Mouse (Mus musculus) adrenal gland, postnatal 25 days (tissue): ENCODE measurements at regions not wholly inside any gene's neighbourhood (a gene's known extent, or its start where the extent isn't known, plus 50 kb on each side); places are given as distances from the start of the nearest gene placed in this dataset.
A peak's percentile ranks its signal among the peaks of the same experiment; 100 is the strongest.

Experiments
- DNase-seq: peaks from one replicate; pipeline ENCODE4 v3.0.0; 2021; ENCODE audit warnings: mixed read lengths

DNA sequence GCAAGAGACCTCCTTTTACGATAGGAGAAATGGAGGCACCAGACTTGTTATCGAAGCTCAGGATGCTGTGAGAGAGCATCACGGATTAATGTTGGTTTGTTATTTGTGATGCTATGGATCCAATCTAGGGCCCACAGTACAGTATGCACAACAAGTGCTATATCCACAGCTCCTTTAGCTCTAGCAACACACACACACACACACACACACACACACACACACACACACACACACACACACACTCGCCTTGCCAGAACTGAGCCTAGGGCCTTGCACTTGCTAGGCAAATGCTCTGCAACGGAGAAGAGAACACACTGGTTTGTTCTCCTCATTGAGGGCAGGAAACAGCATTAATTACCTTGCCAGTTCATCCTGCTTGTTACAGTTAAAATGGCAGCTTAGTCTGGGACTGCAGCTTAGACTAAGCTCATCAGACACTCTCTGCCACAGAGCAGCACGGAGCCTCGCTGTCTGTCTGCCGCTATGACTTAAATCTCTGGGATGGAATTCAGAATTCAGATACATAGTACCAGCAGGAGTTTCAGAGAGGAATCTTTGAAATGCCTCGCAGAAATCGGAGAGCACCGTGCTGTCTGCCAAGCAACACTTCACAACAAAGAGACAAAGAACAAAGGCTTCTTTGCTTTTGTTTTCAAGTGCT is 285.0 kb downstream of the Rngtt start:
- DNase-seq = no peak

DNA sequence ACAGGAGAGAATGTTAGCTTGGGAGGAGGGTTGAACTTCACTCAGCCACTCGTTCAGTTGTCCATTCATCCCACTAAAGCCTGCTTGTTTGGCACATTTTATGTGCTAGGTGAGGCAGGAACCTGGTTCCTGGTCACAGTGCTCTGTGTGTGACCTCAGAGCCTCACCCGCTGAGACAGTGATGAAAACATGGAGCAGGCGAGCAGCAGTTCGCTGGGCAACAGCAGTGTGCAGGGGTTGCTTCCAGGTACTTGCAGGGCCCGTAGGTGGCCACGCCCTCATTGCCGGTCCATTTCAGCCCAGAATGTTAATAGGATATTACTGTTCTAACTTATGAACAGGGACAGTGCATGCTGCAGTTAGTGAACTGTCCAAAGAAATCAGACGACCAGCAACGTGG is 285.7 kb downstream of the Rngtt start:
- no peak for DNase-seq

DNA sequence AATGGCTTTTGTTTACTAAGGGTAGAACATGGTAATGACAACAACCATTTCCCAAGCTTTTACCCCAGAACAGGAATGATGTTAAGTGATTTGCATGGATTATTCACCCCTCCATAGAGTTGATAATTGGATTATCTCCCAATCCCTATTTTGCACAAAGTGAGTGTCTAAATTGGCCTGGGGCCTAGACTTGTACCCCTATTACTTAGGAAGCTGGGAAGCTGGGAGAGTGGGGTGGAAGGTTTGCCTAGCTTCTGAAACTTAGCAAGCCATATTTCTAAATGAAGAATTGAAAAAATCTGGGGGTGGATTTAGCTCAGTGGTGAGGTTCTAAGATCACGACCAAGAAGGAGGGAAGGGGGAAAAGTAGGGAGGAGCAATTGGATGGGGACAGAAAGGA is 289.9 kb downstream of the Rngtt start:
- no peak for DNase-seq

- no peak for DNase-seq
These were observed 290.7 kb downstream of the Rngtt start for GRCm38 (mm10) chr4:33600805-33601204.

GRCm38 (mm10) chr4:33604636-33605035 is 294.5 kb downstream of the Rngtt start:
- DNase-seq = no peak

GRCm38 (mm10) chr4:33639821-33640575 is 284.4 kb upstream of the Cnr1 start:
- no peak for DNase-seq

DNA sequence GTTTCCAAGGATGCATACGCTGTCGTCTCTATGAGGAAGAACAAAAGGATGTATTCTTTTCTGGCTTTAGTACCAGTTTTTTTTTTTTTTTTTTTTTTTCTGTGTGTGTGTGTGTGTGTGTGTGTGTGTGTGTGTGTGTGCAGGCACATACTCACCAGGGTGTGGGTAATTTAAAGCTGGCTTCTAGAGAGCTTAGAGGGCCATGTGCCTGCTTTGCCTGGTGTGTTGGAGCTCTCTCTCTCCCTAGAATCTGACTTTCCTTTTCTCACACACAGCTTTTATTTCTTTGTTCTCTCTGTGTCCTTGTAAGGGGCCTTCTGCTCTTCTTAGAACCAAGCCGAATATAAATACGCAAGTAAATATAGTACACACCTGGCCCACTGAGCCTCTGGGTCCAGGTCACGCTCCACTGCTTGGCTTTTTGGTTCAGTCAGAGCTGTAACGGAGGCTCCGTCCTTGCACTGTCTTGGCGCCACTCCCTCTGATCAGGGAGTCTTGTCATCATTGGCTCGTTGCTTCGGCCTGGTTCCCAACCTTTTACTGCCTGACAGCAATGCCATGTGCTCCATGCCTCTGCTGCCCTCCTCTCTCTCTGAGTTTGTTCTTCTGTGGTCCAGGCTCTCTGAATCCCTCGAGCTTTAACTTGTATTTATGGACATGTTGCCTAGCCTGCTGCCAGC is 283.7 kb upstream of the Cnr1 start:
- peak; percentile 44 for DNase-seq

DNA sequence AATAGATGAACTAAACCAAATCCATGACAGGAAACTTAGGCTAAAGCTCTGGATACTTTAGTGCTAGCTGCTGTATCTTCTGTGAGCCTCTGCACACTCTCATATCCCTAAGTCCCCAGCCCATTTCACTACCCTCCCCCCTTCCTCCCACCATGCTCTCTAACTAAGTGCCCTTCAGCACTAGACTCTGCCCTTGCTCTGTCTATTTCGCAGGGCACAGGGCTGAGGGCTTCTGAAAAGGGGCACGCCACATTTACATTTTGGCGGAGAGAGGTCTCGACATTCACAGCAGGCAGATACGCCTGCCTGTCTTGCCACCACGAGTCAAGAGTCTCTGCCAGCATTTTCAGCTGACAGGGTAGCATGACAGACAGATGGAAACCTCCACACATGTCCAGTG is 282.5 kb upstream of the Cnr1 start:
- DNase-seq = no peak

GRCm38 (mm10) chr4:33642526-33642925 is 281.9 kb upstream of the Cnr1 start:
- DNase-seq = no peak

DNA sequence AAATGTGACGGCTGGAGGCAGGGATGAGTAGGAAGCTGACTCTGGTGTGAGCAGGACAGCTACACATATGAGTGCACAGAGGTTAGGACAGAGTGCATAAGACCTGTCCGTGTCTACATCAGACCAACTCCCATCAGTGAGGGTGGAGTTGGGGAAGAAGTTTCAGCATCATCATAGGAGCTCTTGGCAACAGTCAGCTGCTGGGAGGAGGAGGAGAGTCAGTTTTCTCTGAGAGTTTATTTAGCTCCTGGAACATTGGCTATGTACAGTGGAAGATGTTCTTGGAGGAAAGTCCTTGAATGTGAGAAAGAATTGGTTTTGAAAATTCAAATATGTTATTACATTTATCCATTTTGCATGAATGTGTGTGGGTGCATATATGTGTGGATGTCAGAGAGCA is 279.2 kb upstream of the Cnr1 start:
- no peak for DNase-seq

- no peak for DNase-seq
These were observed 273.1 kb upstream of the Cnr1 start for GRCm38 (mm10) chr4:33651292-33651691.

DNA sequence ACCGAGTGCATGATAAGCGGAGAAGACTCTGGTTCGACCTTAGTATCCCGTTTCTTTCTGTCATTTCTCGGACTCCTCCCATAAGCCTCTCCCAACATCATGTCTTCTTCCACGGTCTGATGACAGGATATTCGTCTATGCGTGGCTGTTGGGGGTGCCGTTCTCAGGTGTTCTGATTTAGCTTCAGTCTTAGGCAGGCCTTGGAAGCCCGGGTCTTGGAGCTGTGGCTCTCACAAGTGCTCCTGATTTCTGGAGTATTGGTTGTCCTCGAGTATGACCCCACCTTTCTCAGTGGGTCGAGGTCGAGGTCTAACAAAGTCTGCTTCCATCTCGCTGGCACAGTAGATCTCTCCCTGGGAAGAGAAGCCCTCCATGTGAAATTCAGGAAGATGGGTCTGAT is 264.6 kb upstream of the Cnr1 start:
- DNase-seq = no peak

- no peak for DNase-seq
These were observed 263.8 kb upstream of the Cnr1 start for GRCm38 (mm10) chr4:33660553-33660952.

DNA sequence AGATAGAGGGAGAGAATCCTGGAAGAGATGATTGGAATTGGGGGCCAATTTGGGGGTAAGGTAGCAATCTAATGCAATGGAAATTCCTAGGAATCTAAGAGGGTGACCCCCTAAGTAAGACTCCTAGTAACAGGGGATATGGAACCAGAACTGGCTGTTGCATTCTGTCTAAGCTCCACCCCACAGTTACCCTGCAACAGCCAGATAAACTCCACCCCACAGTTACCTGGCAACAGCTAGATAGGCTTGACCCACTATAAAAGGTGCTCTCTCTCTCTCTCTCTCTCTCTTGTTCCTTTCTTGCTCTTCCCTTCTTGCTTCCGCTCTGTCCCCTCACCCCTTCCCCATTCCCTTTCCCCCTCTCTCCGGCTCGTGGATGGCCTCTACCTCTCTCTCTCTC is 262.5 kb upstream of the Cnr1 start:
- no peak for DNase-seq

DNA sequence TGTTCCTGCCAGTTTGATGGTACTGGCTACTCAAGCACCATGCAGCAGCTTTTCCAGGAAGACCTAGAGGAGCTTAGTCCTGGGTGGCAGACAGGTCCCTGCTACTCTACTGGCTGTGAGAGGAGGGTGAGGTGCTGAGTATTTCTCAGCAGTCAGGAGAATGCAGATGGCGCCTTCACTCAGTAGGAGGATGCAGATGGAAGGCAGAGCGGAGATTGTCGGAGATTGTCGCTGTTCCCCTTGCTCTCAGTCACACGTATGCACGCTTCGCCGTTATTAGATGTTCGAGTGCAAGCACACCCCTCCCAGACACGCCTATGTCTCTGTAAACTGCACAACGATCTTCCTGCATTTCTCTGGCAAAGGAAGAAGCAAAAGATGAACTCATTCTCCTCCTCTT is 261.4 kb upstream of the Cnr1 start:
- no peak for DNase-seq

DNA sequence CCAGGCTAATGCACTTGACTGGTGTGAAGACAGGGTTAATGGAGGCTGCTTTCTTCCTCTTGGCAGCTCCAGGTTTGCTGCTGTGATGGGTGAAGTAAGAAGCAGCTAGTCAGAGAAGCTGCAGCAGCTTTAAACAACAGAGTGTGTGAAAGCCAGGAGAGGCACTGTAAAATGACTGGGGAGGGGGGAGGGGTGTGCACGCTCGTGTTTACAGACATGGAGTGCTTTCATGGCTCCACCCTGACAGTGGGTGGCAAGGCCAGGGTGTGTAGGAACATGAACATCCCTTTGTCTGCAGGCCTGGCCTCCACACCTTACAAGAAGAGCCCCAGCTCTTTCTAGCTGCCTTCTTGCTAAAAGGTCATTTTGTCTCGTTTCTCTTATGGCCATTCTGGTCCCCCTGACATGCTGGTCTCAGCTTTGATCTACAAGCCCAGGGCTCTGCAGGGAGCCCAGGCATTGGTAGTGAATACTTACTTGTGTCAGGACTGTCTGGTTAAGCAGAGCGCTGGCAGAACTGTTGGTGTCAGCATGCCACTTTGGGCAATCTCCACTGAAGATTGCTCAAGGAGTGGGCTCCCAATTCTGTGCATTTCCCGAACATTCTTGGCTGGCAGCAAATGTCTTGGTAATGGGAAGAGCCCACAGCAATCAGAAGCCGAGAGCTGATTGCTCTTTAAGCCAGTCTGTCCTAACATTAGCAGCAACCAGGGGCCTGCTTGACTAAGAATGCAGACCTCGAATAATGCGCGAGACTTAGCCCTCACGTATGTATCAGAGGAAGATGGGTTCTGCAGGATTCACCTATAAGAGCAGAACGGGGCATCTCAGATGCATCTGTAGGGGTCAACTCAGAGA is 260.5 kb upstream of the Cnr1 start:
- no peak for DNase-seq

GRCm38 (mm10) chr4:33664474-33664822 is 259.9 kb upstream of the Cnr1 start:
- DNase-seq = no peak

GRCm38 (mm10) chr4:33665250-33665873 is 259.0 kb upstream of the Cnr1 start:
- no peak for DNase-seq

DNA sequence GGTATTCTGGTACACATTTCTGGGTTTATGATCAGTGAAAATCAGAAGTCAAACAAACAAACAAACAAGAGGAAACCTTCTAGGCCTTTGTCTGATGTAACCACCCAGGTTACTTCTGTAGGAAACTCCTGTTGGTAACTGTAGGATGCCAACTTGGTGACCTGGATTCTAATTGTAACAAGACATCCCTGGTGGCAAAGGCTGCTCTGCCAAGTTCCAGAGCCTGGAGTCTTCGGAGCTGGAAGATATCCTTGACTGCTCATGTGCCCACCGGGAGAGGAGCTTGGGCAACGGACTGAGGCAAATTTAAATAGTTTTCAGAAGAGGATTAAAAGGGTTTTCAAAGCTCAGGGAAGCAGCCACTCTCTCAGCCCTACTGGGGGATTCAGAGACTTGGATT is 256.0 kb upstream of the Cnr1 start:
- no peak for DNase-seq

GRCm38 (mm10) chr4:33675044-33675443 is 249.3 kb upstream of the Cnr1 start:
- no peak for DNase-seq

DNA sequence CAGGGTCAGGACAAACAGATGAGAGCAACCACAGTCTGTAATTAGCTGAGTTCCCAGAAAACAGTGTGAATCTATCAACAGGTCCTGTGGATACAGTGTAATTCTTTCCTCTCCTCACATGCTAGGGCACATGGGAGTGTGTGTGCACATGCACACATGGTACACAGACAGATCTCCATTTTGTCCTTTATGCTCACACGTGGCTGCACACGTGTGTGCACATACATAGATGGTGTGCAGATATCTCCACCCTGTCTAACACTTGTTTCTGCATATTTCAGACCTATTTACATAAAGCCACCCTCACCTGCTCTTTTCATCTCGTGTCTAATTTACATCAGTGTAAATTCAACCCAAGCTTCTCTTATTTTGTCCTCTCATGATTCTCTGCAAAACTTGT is 245.0 kb upstream of the Cnr1 start:
- no peak for DNase-seq

DNA sequence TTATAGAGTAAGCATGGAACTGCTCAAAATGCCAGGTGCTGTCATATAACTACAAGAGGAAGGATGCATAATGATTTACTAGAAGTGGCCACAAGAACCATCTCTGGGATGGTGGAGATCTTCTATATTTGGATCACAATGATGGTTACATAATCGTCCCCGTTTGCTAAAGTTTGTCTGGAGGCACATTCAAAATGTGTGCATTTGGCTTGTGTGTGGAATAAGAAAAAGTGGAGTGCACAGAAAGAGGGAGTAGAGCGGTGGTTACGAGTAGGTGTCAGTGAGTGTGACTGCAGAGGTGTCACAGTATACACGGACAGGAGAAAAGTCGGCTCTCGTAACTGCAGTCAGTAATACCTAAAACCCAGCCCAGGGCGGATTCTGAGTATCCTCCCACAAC is 238.3 kb upstream of the Cnr1 start:
- no peak for DNase-seq
